Mouse (Mus musculus) neural tube, embryonic 10.5 days (tissue): ENCODE measurements around the gene Tnrc6c.

Experiments
- DNase-seq: peaks from one replicate; pipeline ENCODE4 v3.0.0-alpha.2; 2017; ENCODE audit warnings: low spot score; ENCODE audit errors: extremely low spot score

Tnrc6c gene

GRCm38 (mm10) chr11:117676649-117677048 lies 22.6 kb downstream of the Tnrc6c start:
- no peak for DNase-seq

GRCm38 (mm10) chr11:117677111-117677510 lies 23.0 kb downstream of the Tnrc6c start:
- DNase-seq, result no peak

- DNase-seq, result no peak
These were observed 23.5 kb downstream of the Tnrc6c start for GRCm38 (mm10) chr11:117677594-117677993.

GRCm38 (mm10) chr11:117678155-117678554 lies 24.1 kb downstream of the Tnrc6c start:
- DNase-seq, result no peak

- no peak for DNase-seq
These were observed 24.7 kb downstream of the Tnrc6c start for GRCm38 (mm10) chr11:117678740-117679139.

GRCm38 (mm10) chr11:117684640-117685039 lies 30.6 kb downstream of the Tnrc6c start:
- no peak for DNase-seq

- DNase-seq, result no peak
These were observed 31.4 kb downstream of the Tnrc6c start for GRCm38 (mm10) chr11:117685461-117685860.

GRCm38 (mm10) chr11:117686021-117686420 lies 31.9 kb downstream of the Tnrc6c start:
- no peak for DNase-seq

GRCm38 (mm10) chr11:117688603-117689002 lies 34.5 kb downstream of the Tnrc6c start:
- DNase-seq, result no peak

- DNase-seq, result no peak
These were observed 37.2 kb downstream of the Tnrc6c start for GRCm38 (mm10) chr11:117691311-117691710.

- no peak for DNase-seq
These were observed 40.0 kb downstream of the Tnrc6c start for GRCm38 (mm10) chr11:117694050-117694449.

GRCm38 (mm10) chr11:117696585-117696984 lies 42.5 kb downstream of the Tnrc6c start:
- no peak for DNase-seq

GRCm38 (mm10) chr11:117700871-117701270 lies 46.8 kb downstream of the Tnrc6c start:
- no peak for DNase-seq

GRCm38 (mm10) chr11:117706267-117706666 lies 52.2 kb downstream of the Tnrc6c start:
- no peak for DNase-seq

- no peak for DNase-seq
These were observed 53.1 kb downstream of the Tnrc6c start for GRCm38 (mm10) chr11:117707238-117707637.

- no peak for DNase-seq
These were observed 55.2 kb downstream of the Tnrc6c start for GRCm38 (mm10) chr11:117709308-117709707.

- no peak for DNase-seq
These were observed 56.8 kb downstream of the Tnrc6c start for GRCm38 (mm10) chr11:117710815-117711294.

GRCm38 (mm10) chr11:117712065-117712464 lies 58.0 kb downstream of the Tnrc6c start:
- DNase-seq, result no peak

GRCm38 (mm10) chr11:117713375-117713774 lies 59.3 kb downstream of the Tnrc6c start:
- DNase-seq, result no peak

GRCm38 (mm10) chr11:117718838-117719237 lies 64.7 kb downstream of the Tnrc6c start:
- DNase-seq, result no peak

- no peak for DNase-seq
These were observed 70.7 kb downstream of the Tnrc6c start for GRCm38 (mm10) chr11:117724604-117725301.

- no peak for DNase-seq
These were observed 72.9 kb downstream of the Tnrc6c start for GRCm38 (mm10) chr11:117727031-117727430.

GRCm38 (mm10) chr11:117728245-117728644 lies 74.2 kb downstream of the Tnrc6c start:
- DNase-seq, result no peak
